Mouse (Mus musculus) B cell, adult 67 days (primary cell): ENCODE measurements around the gene Olfr1243. TPM values are rescaled to one million over a fixed set of nuclear protein-coding genes. Genes with fewer than 3 reads are reported as not detected.

Experiments used
- total RNA-seq, 2 experiments: library from RNA; stranded (reverse); gene quantifications; 4 replicates each; pipeline ENCODE4 v1.2.4; 2023

Gene Olfr1243
- total RNA-seq = not detected

GRCm38 (mm10) chr2:89531387-89531786, at the start of gene Olfr1243:
Gene Olfr1243, minus strand, starts transcription at chr2:89531487.

GRCm38 (mm10) chr2:89578347-89578746, 47.1 kb upstream of the Olfr1243 start, which contains the start of gene Olfr1245:
Gene Olfr1245, minus strand, starts transcription at chr2:89578447.

GRCm38 (mm10) chr2:89498235-89498634, 33.1 kb downstream of the Olfr1243 start, which contains the start of gene Olfr1242:
Gene Olfr1242, minus strand, starts transcription at chr2:89498335.

GRCm38 (mm10) chr2:89487026-89487425, 44.3 kb downstream of the Olfr1243 start, which contains the start of gene Olfr1241:
Gene Olfr1241, minus strand, starts transcription at chr2:89487126.

Other genes with a start within 250 kb of the Olfr1243 start
- not detected for gene Olfr1229, start 243.5 kb downstream of the Olfr1243 start, total RNA-seq
- gene Olfr1230, start 234.2 kb downstream of the Olfr1243 start, total RNA-seq = not detected
- gene Olfr1231, start 224.4 kb downstream of the Olfr1243 start, total RNA-seq = not detected
- not detected for gene Olfr1232, start 201.8 kb downstream of the Olfr1243 start, total RNA-seq
- not detected for gene Olfr1233, start 189.1 kb downstream of the Olfr1243 start, total RNA-seq
- gene Olfr1234, start 166.6 kb downstream of the Olfr1243 start, total RNA-seq = not detected
- not detected for gene Olfr1238, start 121.8 kb downstream of the Olfr1243 start, total RNA-seq
- gene Olfr1239, start 111.1 kb downstream of the Olfr1243 start, total RNA-seq = not detected
- not detected for gene Olfr1240, start 88.5 kb downstream of the Olfr1243 start, total RNA-seq
- gene Olfr1241, start 44.4 kb downstream of the Olfr1243 start, total RNA-seq = not detected
- not detected for gene Olfr1242, start 33.2 kb downstream of the Olfr1243 start, total RNA-seq
- gene Olfr1245, start 47.0 kb upstream of the Olfr1243 start, total RNA-seq = not detected
- not detected for gene Olfr1246, start 61.7 kb upstream of the Olfr1243 start, total RNA-seq
- under 1 TPM in 1 of 2 experiments, not detected in 1; 0.12 TPM for gene Olfr1247, start 82.6 kb upstream of the Olfr1243 start, total RNA-seq
- not detected for gene Olfr1248, start 86.8 kb upstream of the Olfr1243 start, total RNA-seq
- gene Olfr1249, start 103.5 kb upstream of the Olfr1243 start, total RNA-seq = not detected
- gene Olfr1250, start 130.0 kb upstream of the Olfr1243 start, total RNA-seq = not detected
- not detected for gene Olfr1251, start 140.4 kb upstream of the Olfr1243 start, total RNA-seq
- gene Olfr1252, start 193.5 kb upstream of the Olfr1243 start, total RNA-seq = not detected
- not detected for gene Olfr1253, start 225.6 kb upstream of the Olfr1243 start, total RNA-seq